Mouse (Mus musculus) ES-E14 (cell line): Measurements from ENCODE around the gene Gm38392. TPM values are rescaled to one million over a fixed set of nuclear protein-coding genes. Genes with fewer than 3 reads are reported as not detected.
"Not testable (repeated sequence)": the region's sequence is repeated elsewhere in the genome, so short reads cannot be mapped to it uniquely, and the experiment has no call there.

Source experiments
- DNase-seq: peaks from one replicate; pipeline ENCODE4 v3.0.0-alpha.2; 2013; ENCODE audit warnings: low read depth, low spot score
- H3K27ac ChIP-seq: 2 replicates; pipeline ENCODE4 v1.5.1; 2012; ENCODE audit warnings: low read depth, mild to moderate bottlenecking, low read length, moderate library complexity, mixed read lengths; ENCODE audit not compliant: poor library complexity, insufficient read depth, severe bottlenecking
- H3K36me3 ChIP-seq: 2 replicates; pipeline ENCODE4 v1.6.1; 2012; ENCODE audit warnings: mild to moderate bottlenecking, low read length, moderate library complexity, mixed read lengths; ENCODE audit not compliant: control insufficient read depth, poor library complexity, insufficient read depth, severe bottlenecking
- H3K4me1 ChIP-seq, 2 experiments: fragments of 150-350 bp in 1 of 2; sonication (generic) in 1 of 2; 2 replicates each; pipeline ENCODE4 v1.6.1; 2012; ENCODE audit warnings: low read length in 2 of 2, mild to moderate bottlenecking in 1 of 2, mixed read lengths in 1 of 2; ENCODE audit not compliant: control insufficient read depth in 2 of 2, insufficient read depth in 2 of 2, poor library complexity in 1 of 2
- H3K4me3 ChIP-seq, 2 experiments: fragments of 150-350 bp in 1 of 2; sonication (generic) in 1 of 2; 2 replicates each; pipeline ENCODE4 v1.5.1; 2012; ENCODE audit warnings: low read length in 2 of 2, low read depth in 1 of 2, mild to moderate bottlenecking in 1 of 2, mixed read lengths in 1 of 2; ENCODE audit not compliant: insufficient read depth in 1 of 2, poor library complexity in 1 of 2, severe bottlenecking in 1 of 2
- H3K9ac ChIP-seq: 2 replicates; pipeline ENCODE4 v1.6.1; 2012; ENCODE audit warnings: low read depth, mild to moderate bottlenecking, low read length, mixed read lengths; ENCODE audit not compliant: poor library complexity, insufficient read depth, severe bottlenecking
- H3K9me3 ChIP-seq: fragments of 150-350 bp; sonication (generic); 2 replicates; pipeline ENCODE4 v1.6.1; 2012; ENCODE audit warnings: low read depth, mild to moderate bottlenecking, low read length; ENCODE audit not compliant: control insufficient read depth, insufficient read depth
- CHD2 ChIP-seq: IDR thresholded peaks from 2 replicates; pipeline ENCODE4 v1.6.1; 2014; ENCODE audit warnings: mild to moderate bottlenecking, low read depth, low read length, inconsistent platforms
- HCFC1 ChIP-seq: IDR thresholded peaks from 2 replicates; pipeline ENCODE4 v1.6.1; 2012; ENCODE audit warnings: low read length, inconsistent platforms, borderline replicate concordance; ENCODE audit not compliant: insufficient read depth
- MAFK ChIP-seq: IDR thresholded peaks from 2 replicates; pipeline ENCODE4 v1.6.1; 2014; ENCODE audit warnings: mild to moderate bottlenecking, low read depth, low read length, inconsistent platforms; ENCODE audit not compliant: insufficient read depth
- ZC3H11A ChIP-seq: IDR thresholded peaks from 2 replicates; pipeline ENCODE4 v1.6.1; 2012; ENCODE audit warnings: low read depth, mild to moderate bottlenecking, inconsistent platforms, low read length, borderline replicate concordance
- ZNF384 ChIP-seq: IDR thresholded peaks from 2 replicates; pipeline ENCODE4 v1.6.1; 2012; ENCODE audit warnings: low read depth, low read length, inconsistent platforms
- in situ Hi-C, 2 experiments: fragments of 600-800 bp; cut with MboI; formaldehyde crosslinking; loops; one replicate each; pipeline ENCODE4 v1.15.1; 2025; ENCODE audit warnings: low sequenced_read_pairs in 2 of 2, inconsistent platforms in 1 of 2; ENCODE audit not compliant: unreplicated experiment in 2 of 2
- total RNA-seq: library from RNA; depleted of rRNA; stranded (reverse); fragments of 300-350 nt; gene quantifications from 2 replicates; pipeline ENCODE4 v1.2.3, GENCODE M21; 2012

The Gm38392 gene
- total RNA-seq, 1 experiment, result 2.4 TPM

DNA sequence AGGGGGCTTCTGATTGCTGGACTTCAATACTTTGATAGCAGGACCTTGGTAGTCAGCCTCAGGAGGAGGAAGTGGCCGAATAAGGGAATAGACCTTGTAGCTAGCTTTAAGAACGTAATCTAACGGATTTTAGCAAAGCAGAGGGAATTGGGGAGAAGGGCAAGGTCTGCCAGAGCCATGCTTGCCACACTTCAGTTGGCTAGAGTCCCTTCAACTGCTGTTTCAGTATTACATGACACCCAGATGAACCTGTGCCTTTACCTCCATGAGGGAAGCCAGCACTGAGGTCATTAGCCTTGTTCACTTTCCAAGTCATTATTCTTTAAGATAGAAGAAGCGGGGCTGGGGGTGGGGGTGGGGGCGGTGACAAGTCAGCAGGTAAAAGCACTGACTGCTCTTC, 18.0 kb downstream of the Gm38392 start:
- DNase-seq, result no peak
- no peak overlapping the region for H3K4me3 ChIP-seq
- TF ChIP-seq ZNF384 (no peak), HCFC1 (no peak), MAFK (no peak), ZC3H11A (no peak), CHD2 (no peak)
- H3K36me3 ChIP-seq, result no peaks in the 10 kb centered on the region
- no peaks in the 10 kb centered on the region for H3K9me3 ChIP-seq
- no peak overlapping the region for H3K9ac ChIP-seq
- no peaks in the 10 kb centered on the region for H3K4me1 ChIP-seq
- no peak overlapping the region for H3K27ac ChIP-seq
- in situ Hi-C loops, result no loop called here

DNA sequence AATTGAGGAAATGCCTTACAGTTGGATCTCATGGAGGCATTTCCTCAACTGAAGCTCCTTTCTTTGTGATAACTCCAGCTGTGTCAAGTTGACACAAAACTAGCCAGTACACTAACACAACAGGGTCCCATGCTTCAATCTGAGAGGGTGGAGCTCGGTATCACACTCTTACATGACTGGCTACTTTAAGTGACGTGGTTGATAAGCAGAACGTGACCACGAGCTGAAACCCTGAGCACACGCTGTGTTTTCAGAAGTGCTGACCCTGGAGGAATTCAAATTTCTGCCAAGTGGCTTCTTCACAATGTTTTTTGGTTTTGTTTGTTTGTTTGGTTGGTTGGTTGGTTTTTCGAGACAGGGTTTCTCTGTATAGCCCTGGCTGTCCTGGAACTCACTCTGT, 19.0 kb downstream of the Gm38392 start:
- DNase-seq, in situ Hi-C loops, H3K9ac ChIP-seq, H3K4me3 ChIP-seq, H3K4me1 ChIP-seq, H3K27ac ChIP-seq, H3K9me3 ChIP-seq, H3K36me3 ChIP-seq: not testable (repeated sequence)

DNA sequence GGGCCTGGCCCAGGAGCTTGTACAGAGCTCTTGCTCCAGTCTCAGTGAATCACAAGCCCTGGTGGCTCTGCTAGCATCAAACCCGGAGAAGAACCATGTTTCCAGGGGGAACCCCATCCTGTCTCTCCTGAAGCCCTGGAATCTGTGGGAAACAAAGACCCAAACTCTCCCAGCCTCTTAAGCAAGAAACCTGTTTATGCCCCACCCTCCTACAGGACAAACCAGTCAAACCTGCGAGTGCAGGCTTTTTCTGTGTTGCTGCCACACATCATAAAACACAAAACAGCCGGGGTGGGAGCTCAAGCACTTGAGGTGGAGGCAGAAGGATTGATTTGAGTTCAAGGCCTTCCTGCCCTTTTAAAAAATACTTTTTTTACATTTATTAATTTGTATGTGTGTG, 24.7 kb downstream of the Gm38392 start:
- peaks cover 2 to 5% of the 10 kb centered on the region in 2 experiments; a peak in 2 of 4 replicates for H3K4me1 ChIP-seq
- H3K9ac ChIP-seq, result no peak overlapping the region
- in situ Hi-C loops, result no loop called here
- H3K36me3 ChIP-seq, result no peaks in the 10 kb centered on the region
- H3K4me3 ChIP-seq, result no peak overlapping the region
- no peaks in the 10 kb centered on the region for H3K9me3 ChIP-seq
- DNase-seq, result no peak
- no peak overlapping the region for H3K27ac ChIP-seq
- TF ChIP-seq CHD2, result no peak
- no peak for TF ChIP-seq ZNF384

DNA sequence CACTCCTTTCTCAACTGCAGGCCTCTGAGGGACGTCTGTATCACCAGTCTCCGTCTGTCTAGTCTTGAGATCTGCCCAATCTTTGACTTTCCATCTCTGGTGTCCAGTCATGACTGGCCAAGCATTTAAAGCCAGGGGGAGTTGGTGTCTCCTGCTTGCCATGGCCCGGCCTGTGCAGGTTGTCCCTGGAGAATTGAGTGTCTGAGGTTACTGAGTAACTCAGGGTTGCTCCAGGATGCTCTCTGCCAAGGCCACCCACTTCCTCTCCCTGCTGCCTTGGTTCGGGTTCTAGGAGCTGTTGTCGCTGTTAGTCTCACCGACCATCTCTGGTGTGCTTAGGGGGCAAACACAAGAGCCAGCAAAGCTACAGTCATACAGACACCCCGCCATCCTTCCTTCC, 30.6 kb downstream of the Gm38392 start:
- H3K27ac ChIP-seq, result no peak overlapping the region
- H3K9me3 ChIP-seq, result no peaks in the 10 kb centered on the region
- no peaks in the 10 kb centered on the region for H3K36me3 ChIP-seq
- no peak overlapping the region for H3K9ac ChIP-seq
- H3K4me1 ChIP-seq, result peaks cover 2 to 5% of the 10 kb centered on the region in 2 experiments; a peak in 2 of 4 replicates
- TF ChIP-seq HCFC1, result no peak
- TF ChIP-seq MAFK, result no peak
- no peak for TF ChIP-seq ZNF384
- TF ChIP-seq CHD2, result no peak
- no peak for TF ChIP-seq ZC3H11A
- no peak overlapping the region for H3K4me3 ChIP-seq
- in situ Hi-C loops, result no loop called here
- no peak for DNase-seq

DNA sequence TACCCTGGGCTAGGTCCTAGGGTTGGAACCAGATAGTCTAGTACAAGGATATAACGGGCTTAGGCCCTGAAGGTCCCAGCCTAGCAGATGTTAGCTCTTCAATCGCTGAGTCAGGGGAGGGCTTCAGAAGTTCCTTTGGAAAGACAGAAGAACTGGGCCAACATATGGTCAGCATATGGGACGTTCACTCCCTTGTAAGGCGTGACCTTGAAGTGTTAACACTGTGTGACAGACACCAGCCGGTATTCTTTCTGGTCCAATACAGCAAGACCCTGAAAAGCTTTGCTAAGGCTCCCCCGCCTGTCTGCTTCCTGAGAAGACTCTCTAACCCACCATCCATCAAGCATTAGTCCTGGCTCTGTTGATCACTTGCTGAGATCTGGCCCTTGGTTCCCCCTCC, 31.1 kb downstream of the Gm38392 start:
- Histone ChIP-seq H3K27ac (no peak overlapping the region), H3K4me1 (peaks cover 0 to 2% of the 10 kb centered on the region in 2 experiments; a peak in 1 of 4 replicates), H3K9ac (no peak overlapping the region), H3K36me3 (no peaks in the 10 kb centered on the region), H3K4me3 (no peak overlapping the region), H3K9me3 (no peaks in the 10 kb centered on the region)
- in situ Hi-C loops, result no loop called here
- DNase-seq, result no peak
- TF ChIP-seq CHD2, result no peak
- TF ChIP-seq ZC3H11A, result no peak
- no peak for TF ChIP-seq HCFC1
